Mouse (Mus musculus): Measurements from ENCODE around the gene Xndc1.

The Xndc1 gene

DNA sequence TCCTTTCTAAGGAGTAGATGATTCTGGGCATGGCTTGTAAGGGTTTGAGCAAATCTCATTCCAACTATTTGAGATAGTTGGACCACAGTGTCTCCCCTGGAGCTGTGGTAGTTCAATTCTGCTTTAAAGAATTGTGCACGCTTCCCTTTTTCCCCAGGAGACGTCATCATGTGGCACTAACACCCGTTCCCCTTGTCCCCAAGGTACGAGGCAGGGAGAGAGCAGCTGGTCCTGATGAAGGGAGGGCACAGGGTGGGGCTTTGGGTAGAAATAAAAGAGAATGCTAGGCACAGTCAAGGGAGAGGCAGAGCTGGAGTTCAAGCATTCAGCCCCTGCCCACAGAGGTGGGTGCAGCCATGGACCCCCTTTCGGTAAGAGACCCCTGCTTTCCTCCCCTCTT is 17.5 kb downstream of the Xndc1 start, which contains the start of gene Trpc2:
Gene Trpc2, plus strand, starts transcription at position 301 of the 400 bp plus-strand sequence.
- no peak for DNase-seq

DNA sequence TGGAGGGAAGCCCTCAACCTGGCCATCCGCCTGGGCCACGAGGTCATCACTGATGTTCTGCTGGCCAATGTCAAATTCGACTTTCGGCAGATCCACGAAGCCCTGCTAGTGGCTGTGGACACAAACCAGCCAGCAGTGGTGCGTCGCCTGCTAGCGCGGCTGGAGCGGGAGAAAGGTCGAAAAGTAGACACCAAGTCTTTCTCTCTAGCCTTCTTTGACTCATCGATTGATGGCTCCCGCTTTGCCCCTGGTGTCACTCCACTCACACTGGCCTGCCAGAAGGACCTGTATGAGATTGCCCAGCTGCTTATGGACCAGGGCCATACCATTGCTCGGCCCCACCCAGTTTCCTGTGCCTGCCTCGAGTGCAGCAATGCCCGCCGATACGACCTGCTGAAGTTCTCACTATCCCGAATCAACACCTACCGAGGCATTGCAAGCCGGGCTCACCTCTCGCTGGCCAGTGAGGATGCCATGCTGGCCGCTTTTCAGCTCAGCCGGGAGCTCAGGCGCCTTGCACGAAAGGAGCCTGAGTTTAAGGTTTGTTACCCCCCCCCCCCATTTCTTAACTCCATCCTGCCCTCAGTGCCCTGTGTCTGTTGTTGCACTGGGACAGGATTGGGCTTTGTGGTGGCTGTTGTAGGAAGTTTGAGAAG is 18.9 kb downstream of the Xndc1 start:
- no peak for DNase-seq

GRCm38 (mm10) chr7:102087336-102087735 is 22.0 kb downstream of the Xndc1 start:
- DNase-seq: no peak

DNA sequence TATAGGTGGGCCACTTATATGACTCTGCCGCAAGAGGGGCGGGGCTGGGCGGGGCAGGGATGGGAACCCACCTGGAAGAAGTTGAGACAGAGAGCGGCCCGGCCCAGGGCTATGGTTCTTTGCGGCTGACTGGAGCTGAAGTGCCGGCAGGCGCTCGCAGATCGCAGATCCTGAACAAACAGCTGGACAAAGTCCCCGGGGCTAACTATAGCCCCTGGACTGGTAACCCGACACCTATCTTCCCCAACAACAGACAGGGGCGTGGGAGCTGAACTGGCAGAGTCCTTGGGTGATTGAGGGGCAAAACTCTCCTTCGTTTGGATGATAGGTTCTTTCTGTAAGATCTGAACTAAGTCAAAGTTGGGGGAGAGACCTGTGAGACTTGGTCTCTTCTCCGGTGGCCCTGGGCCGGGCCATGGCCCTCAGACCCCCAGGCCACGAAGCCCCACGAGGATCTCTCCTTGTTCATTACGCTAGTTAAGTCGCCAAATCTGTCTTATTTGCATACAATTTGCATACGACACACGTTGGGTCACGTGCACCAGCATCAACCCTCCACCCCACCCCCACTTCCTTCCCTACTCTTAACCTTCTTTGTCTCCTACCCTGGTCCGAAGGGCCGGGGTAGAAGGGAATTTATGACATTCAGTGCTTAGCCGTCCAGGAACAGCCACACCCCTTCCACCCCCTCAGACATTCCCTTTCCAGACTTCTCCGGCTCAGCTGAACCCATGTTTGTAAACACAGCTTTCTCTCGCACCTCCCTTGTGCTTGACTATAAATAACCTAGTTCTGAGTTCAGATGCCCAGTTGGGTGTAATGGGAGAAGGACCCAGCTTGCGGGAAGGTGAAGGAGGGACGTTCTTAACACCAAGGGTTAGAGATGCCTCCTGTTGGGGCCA is 34.7 kb downstream of the Xndc1 start:
- DNase-seq: peak; percentile 75 to 80

- no peak for DNase-seq
Measured at GRCm38 (mm10) chr7:102100868-102101267, 35.6 kb downstream of the Xndc1 start.

DNA sequence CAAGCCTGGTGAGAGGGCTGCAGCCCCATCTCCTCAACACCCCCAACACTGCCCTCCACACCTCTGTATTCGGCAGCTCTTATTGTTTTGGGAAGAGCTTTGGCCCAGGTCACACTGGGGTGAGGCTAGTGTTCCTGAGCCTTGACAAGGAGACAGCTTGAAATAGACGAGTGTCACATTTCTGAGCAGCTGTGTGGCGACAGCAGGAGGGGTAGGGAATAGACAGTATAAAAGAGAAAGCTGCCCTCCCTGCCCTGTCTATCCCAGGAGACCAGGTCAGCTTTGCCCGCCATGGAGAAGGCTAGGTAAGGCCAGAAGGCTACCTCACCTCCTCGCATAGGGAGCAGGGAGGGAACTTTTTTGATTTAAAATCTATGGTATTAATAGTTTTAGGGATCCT is 36.2 kb downstream of the Xndc1 start, which contains the start of gene Art1:
Gene Art1, plus strand, starts transcription at position 257 of the 400 bp plus-strand sequence.
- no peak for DNase-seq

GRCm38 (mm10) chr7:102102241-102102640 is 36.9 kb downstream of the Xndc1 start:
- DNase-seq: no peak

- DNase-seq: no peak
Measured at GRCm38 (mm10) chr7:102102696-102103095, 37.4 kb downstream of the Xndc1 start.

- DNase-seq: no peak
Measured at GRCm38 (mm10) chr7:102103555-102103954, 38.2 kb downstream of the Xndc1 start.

DNA sequence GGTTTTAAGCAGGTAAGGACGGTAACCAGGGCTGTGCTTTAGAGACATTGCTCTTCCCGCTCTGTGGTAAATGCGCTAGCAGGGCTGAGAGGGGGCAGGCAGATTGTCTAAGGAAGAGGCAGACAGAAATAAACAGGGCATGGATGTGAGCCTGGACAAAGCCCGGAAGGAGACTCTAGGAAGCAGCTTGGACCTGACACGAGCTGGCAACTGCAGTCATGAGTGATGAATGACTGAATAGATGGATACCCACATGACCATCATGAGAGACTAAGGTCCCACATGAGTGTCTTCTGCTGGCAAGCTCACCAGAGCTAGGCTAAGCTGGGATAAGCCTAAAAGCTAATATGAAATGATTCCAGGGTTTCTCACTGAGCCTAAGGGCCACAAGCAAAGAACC is 38.8 kb downstream of the Xndc1 start:
- DNase-seq: no peak

DNA sequence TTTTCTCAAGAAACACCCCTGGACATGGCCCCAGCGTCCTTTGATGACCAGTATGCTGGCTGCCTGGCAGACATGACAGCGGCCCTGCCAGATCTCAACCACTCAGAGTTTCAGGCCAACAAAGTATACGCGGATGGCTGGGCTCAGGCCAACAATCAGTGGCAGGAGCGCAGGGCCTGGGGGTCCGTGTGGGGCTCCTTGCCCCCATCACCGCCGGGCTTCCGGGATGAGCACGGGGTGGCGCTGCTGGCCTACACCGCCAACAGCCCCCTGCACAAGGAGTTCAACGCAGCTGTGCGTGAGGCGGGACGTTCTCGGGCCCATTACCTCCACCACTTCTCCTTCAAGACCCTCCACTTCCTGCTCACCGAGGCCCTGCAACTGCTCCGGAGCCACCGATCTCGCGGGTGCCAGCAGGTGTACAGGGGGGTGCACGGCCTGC is 41.4 kb downstream of the Xndc1 start:
- peak; percentile 5 to 13 for DNase-seq

DNA sequence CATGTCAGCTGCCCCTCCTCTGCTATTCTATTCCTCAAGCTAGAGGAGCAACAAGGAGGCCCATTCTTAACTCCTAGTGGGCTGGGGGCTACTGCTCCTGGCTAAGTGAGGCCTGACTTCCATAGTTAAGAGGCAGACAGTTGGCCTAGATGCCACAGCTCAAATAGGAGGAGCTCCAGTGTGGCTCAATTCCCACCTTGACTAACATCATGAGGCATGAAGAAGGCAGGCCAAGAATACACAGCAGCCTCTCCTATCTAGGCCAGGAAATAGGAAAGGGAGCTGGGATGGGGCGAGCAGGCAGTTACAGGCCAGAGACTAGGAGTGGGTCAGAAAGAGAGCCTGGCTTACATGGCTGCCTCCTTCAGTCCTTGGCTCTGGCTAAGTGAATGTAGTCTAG is 42.9 kb downstream of the Xndc1 start:
- no peak for DNase-seq

- no peak for DNase-seq
Measured at GRCm38 (mm10) chr7:102109171-102109570, 43.9 kb downstream of the Xndc1 start, which contains the start of gene Art5. Art5 (minus strand) TSS chr7:102109489.

DNA sequence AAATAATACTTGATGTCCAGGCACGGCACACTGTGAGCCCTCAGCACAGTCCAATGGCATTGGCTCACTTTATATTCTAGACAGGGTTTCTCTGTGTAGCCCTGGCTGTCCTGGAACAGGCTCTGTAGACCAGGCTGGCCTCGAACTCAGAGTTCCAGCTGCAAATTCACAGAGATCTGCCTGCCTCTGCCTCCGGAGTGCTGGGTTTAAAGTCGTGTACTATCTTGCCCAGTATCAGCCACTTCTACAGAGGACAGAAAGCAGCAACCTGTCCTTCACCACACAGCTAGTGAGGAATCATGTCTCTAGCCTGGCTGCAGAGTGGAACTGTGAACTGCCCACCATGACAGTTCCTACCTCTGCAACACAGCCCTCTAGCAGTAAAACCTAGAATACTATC is 44.4 kb downstream of the Xndc1 start:
- DNase-seq: no peak

GRCm38 (mm10) chr7:102113151-102113729 is 47.9 kb downstream of the Xndc1 start:
- DNase-seq: no peak

GRCm38 (mm10) chr7:102116579-102117331 is 51.4 kb downstream of the Xndc1 start, which contains the start of gene Chrna10:
Chrna10 (minus strand) TSS chr7:102116828.
- DNase-seq: no peak

- no peak for DNase-seq
Measured at GRCm38 (mm10) chr7:102117382-102117781, 52.1 kb downstream of the Xndc1 start.

GRCm38 (mm10) chr7:102120326-102120725 is 55.0 kb downstream of the Xndc1 start:
- DNase-seq: no peak

GRCm38 (mm10) chr7:102132395-102132794 is 67.1 kb downstream of the Xndc1 start:
- no peak for DNase-seq
